Mouse (Mus musculus) ES-E14 (cell line): ENCODE data around the gene Rasa4. TPM values are rescaled to one million over a fixed set of nuclear protein-coding genes. Genes with fewer than 3 reads are reported as not detected.
"Not testable (repeated sequence)": the region's sequence is repeated elsewhere in the genome, so short reads cannot be mapped to it uniquely, and the experiment has no call there.

Experiments used
- DNase-seq: peaks from one replicate; pipeline ENCODE4 v3.0.0-alpha.2; 2013; ENCODE audit warnings: low read depth, low spot score
- H3K27ac ChIP-seq: 2 replicates; pipeline ENCODE4 v1.5.1; 2012; ENCODE audit warnings: low read depth, mild to moderate bottlenecking, low read length, moderate library complexity, mixed read lengths; ENCODE audit not compliant: poor library complexity, insufficient read depth, severe bottlenecking
- H3K36me3 ChIP-seq: 2 replicates; pipeline ENCODE4 v1.6.1; 2012; ENCODE audit warnings: mild to moderate bottlenecking, low read length, moderate library complexity, mixed read lengths; ENCODE audit not compliant: control insufficient read depth, poor library complexity, insufficient read depth, severe bottlenecking
- H3K4me1 ChIP-seq, 2 experiments: fragments of 150-350 bp in 1 of 2; sonication (generic) in 1 of 2; 2 replicates each; pipeline ENCODE4 v1.6.1; 2012; ENCODE audit warnings: low read length in 2 of 2, mild to moderate bottlenecking in 1 of 2, mixed read lengths in 1 of 2; ENCODE audit not compliant: control insufficient read depth in 2 of 2, insufficient read depth in 2 of 2, poor library complexity in 1 of 2
- H3K4me3 ChIP-seq, 2 experiments: fragments of 150-350 bp in 1 of 2; sonication (generic) in 1 of 2; 2 replicates each; pipeline ENCODE4 v1.5.1; 2012; ENCODE audit warnings: low read length in 2 of 2, low read depth in 1 of 2, mild to moderate bottlenecking in 1 of 2, mixed read lengths in 1 of 2; ENCODE audit not compliant: insufficient read depth in 1 of 2, poor library complexity in 1 of 2, severe bottlenecking in 1 of 2
- H3K9ac ChIP-seq: 2 replicates; pipeline ENCODE4 v1.6.1; 2012; ENCODE audit warnings: low read depth, mild to moderate bottlenecking, low read length, mixed read lengths; ENCODE audit not compliant: poor library complexity, insufficient read depth, severe bottlenecking
- H3K9me3 ChIP-seq: fragments of 150-350 bp; sonication (generic); 2 replicates; pipeline ENCODE4 v1.6.1; 2012; ENCODE audit warnings: low read depth, mild to moderate bottlenecking, low read length; ENCODE audit not compliant: control insufficient read depth, insufficient read depth
- CHD2 ChIP-seq: IDR thresholded peaks from 2 replicates; pipeline ENCODE4 v1.6.1; 2014; ENCODE audit warnings: mild to moderate bottlenecking, low read depth, low read length, inconsistent platforms
- HCFC1 ChIP-seq: IDR thresholded peaks from 2 replicates; pipeline ENCODE4 v1.6.1; 2012; ENCODE audit warnings: low read length, inconsistent platforms, borderline replicate concordance; ENCODE audit not compliant: insufficient read depth
- MAFK ChIP-seq: IDR thresholded peaks from 2 replicates; pipeline ENCODE4 v1.6.1; 2014; ENCODE audit warnings: mild to moderate bottlenecking, low read depth, low read length, inconsistent platforms; ENCODE audit not compliant: insufficient read depth
- ZC3H11A ChIP-seq: IDR thresholded peaks from 2 replicates; pipeline ENCODE4 v1.6.1; 2012; ENCODE audit warnings: low read depth, mild to moderate bottlenecking, inconsistent platforms, low read length, borderline replicate concordance
- ZNF384 ChIP-seq: IDR thresholded peaks from 2 replicates; pipeline ENCODE4 v1.6.1; 2012; ENCODE audit warnings: low read depth, low read length, inconsistent platforms
- in situ Hi-C, 2 experiments: fragments of 600-800 bp; cut with MboI; formaldehyde crosslinking; loops; one replicate each; pipeline ENCODE4 v1.15.1; 2025; ENCODE audit warnings: low sequenced_read_pairs in 2 of 2, inconsistent platforms in 1 of 2; ENCODE audit not compliant: unreplicated experiment in 2 of 2
- total RNA-seq: library from RNA; depleted of rRNA; stranded (reverse); fragments of 300-350 nt; gene quantifications from 2 replicates; pipeline ENCODE4 v1.2.3, GENCODE M21; 2012

Gene Rasa4
- total RNA-seq, 1 experiment = 17.4 TPM

- H3K4me1 ChIP-seq = peaks cover 3 to 22% of the 10 kb centered on the region in 2 experiments; a peak in 2 of 4 replicates
- no peak for TF ChIP-seq CHD2
- TF ChIP-seq ZC3H11A = no peak
- no peak for TF ChIP-seq MAFK
- no peak for TF ChIP-seq ZNF384
- no peak for TF ChIP-seq HCFC1
Observed at GRCm38 (mm10) chr5:136108486-136108885, 24.8 kb downstream of the Rasa4 start.

GRCm38 (mm10) chr5:136109042-136109441 is 25.3 kb downstream of the Rasa4 start:
- TF ChIP-seq MAFK (peak; percentile 81), HCFC1 (no peak), CHD2 (no peak)
- Histone ChIP-seq H3K4me1 (peaks cover 3 to 18% of the 10 kb centered on the region in 2 experiments; a peak in 2 of 4 replicates), H3K9me3 (no peaks in the 10 kb centered on the region), H3K36me3 (no peaks in the 10 kb centered on the region), H3K27ac (no peak overlapping the region), H3K9ac (no peak overlapping the region), H3K4me3 (no peak overlapping the region)
- in situ Hi-C loops = no loop called here
- DNase-seq = no peak

More at GRCm38 (mm10) chr5:136108486-136108885, 24.8 kb downstream of the Rasa4 start:
- no peaks in the 10 kb centered on the region for H3K36me3 ChIP-seq
- H3K27ac ChIP-seq = no peak overlapping the region
- no peak for DNase-seq
- no peaks in the 10 kb centered on the region for H3K9me3 ChIP-seq
- in situ Hi-C loops = no loop called here
- no peak overlapping the region for H3K9ac ChIP-seq
- no peak overlapping the region for H3K4me3 ChIP-seq

- H3K4me1 ChIP-seq = peaks cover 4 to 21% of the 10 kb centered on the region in 2 experiments; a peak in 3 of 4 replicates
- H3K9ac ChIP-seq, H3K9me3 ChIP-seq, H3K4me3 ChIP-seq, H3K27ac ChIP-seq, in situ Hi-C loops, H3K36me3 ChIP-seq: not testable (repeated sequence)
- peak; percentile 61 for DNase-seq
Observed at GRCm38 (mm10) chr5:136113546-136113945, 29.8 kb downstream of the Rasa4 start.

- Histone ChIP-seq H3K4me3 (peak within 1 kb of the TSS; percentile 83 to 93), H3K9ac (peak within 1 kb of the TSS; percentile 84), H3K27ac (no peak within 1 kb of the TSS), H3K36me3 (peaks cover 14% of the 10 kb centered on the region), H3K4me1 (peaks cover 4 to 17% of the 10 kb centered on the region in 2 experiments; a peak in 3 of 4 replicates), H3K9me3 (no peaks in the 10 kb centered on the region)
- TF ChIP-seq HCFC1 = peak; percentile 76; the same call in 1 of the 2 replicates
- TF ChIP-seq ZNF384 = no peak
- peak; percentile 96 for DNase-seq
- in situ Hi-C loops = no loop called here
Observed at GRCm38 (mm10) chr5:136115891-136116783, 32.4 kb downstream of the Rasa4 start, which contains the start of gene Polr2j. Polr2j (plus strand) TSS chr5:136116631.

GRCm38 (mm10) chr5:136116784-136117112 is 33.0 kb downstream of the Rasa4 start:
- Histone ChIP-seq H3K9me3 (no peaks in the 10 kb centered on the region), H3K4me3 (peak overlapping the region; percentile 83 to 93), H3K4me1 (peaks cover 4 to 17% of the 10 kb centered on the region in 2 experiments; a peak in 3 of 4 replicates), H3K27ac (no peak overlapping the region), H3K9ac (peak overlapping the region; percentile 84), H3K36me3 (peaks cover 20% of the 10 kb centered on the region)
- in situ Hi-C loops = no loop called here
- TF ChIP-seq MAFK (no peak), HCFC1 (no peak), ZC3H11A (no peak), ZNF384 (no peak), CHD2 (no peak)
- no peak for DNase-seq
